Mouse (Mus musculus) layer of hippocampus, adult 2 months (tissue): ENCODE data around the gene Aamdc. TPM values are rescaled to one million over a fixed set of nuclear protein-coding genes. Genes with fewer than 3 reads are reported as not detected.

Experiments
- DNase-seq, 2 experiments: peaks; one replicate each; pipeline ENCODE4 v3.0.0; 2022; ENCODE audit warnings: low spot score in 2 of 2
- H3K27ac ChIP-seq: fragments of 200-600 bp; 2 replicates; pipeline ENCODE4 v1.8.1; 2022
- H3K4me3 ChIP-seq: fragments of 200-600 bp; 2 replicates; pipeline ENCODE4 v1.8.1; 2022; ENCODE audit warnings: mild to moderate bottlenecking
- CTCF ChIP-seq: fragments of 200-600 bp; conservative IDR thresholded peaks from 2 replicates; pipeline ENCODE4 v1.8.1; 2022; ENCODE audit warnings: antibody characterized with exemption, mild to moderate bottlenecking, moderate library complexity
- long read RNA-seq, 2 experiments: library from polyadenylated mRNA; stranded (forward); transcript quantifications; one replicate each; pipeline ENCODE4 v2.0.0; 2021; ENCODE audit warnings: borderline mapping rate in 2 of 2
- total RNA-seq, 2 experiments: library from RNA; stranded (reverse); gene quantifications; 2 replicates each; pipeline ENCODE4 v1.2.3; 2021

Aamdc gene
- total RNA-seq = 10 to 100 TPM; 46.5 to 50.2 TPM
- long read RNA-seq, experiment 1, transcript Aamdc-213 (5 exons, 883 nt) = major isoform, 17 of 38 reads
- long read RNA-seq, experiment 1, transcript Aamdc-206 (4 exons, 789 nt) = minor isoform, 12 of 38 reads
- long read RNA-seq, experiment 1, partial matches to known transcripts = 0 of 38 reads
- long read RNA-seq, experiment 1, other reads (novel, unspliced or antisense) = 5 of 38 reads
- long read RNA-seq, experiment 2, transcript Aamdc-206 (4 exons, 789 nt) = minor isoform, 15 of 48 reads
- long read RNA-seq, experiment 2, transcript Aamdc-213 (5 exons, 883 nt) = major isoform, 18 of 48 reads
- long read RNA-seq, experiment 2, partial matches to known transcripts = 1 of 48 reads
- long read RNA-seq, experiment 2, other reads (novel, unspliced or antisense) = 3 of 48 reads

DNA sequence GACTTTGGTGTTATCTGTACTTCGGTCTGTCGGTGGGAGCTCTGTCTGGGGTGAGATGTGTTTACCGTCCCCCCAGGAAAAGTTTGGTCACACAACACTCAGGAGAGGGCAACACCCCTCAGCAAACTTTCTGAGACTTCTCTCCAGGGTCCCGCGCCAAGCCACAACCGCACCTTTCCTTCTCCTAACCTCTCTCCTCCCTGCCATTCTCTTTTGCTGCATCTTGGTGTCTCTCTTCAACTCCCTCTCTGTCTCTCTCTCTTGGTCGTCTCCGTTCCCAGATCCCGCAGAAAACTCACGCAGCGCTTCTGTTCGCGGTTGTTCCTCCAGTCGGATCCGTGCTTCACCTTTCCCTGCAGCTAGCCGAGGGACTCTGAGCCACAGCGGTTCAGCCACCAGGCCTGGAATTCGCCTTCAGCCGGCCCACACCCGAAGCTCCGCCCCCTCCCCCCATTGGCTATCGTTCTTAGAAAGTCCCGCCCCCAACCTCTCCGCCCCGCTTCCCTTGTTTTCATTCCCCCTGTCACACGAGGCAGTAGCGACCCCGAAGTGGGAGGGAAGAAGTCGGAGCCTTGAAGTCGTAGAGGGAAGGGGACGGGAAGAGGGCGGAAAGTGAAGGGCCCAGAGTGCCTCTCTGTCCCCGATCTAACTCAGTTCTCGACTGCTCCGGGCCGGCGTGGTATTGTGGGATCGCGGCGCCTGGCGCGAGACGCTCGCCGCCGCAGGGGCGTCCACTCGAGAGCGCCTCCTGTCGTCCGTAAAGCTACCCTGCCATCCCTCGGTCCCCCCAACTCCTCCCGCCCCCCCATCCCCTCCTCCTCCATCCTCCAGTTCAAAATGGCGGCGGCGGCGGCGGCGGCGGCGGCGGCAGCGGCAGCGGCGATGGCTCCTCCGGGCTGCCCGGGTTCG is at the start of gene Aamdc, which contains the start of gene Rsf1:
Aamdc (minus strand) TSS at position 431 of the 909 bp plus-strand sequence.
Rsf1 (plus strand) TSS at position 823 of the 909 bp plus-strand sequence.
- DNase-seq = peak; percentile 92 to 97
- TF ChIP-seq CTCF = peak; percentile 86
- Histone ChIP-seq H3K4me3 (peak within 1 kb of the TSS; percentile 98), H3K27ac (peak within 1 kb of the TSS; percentile 100)

DNA sequence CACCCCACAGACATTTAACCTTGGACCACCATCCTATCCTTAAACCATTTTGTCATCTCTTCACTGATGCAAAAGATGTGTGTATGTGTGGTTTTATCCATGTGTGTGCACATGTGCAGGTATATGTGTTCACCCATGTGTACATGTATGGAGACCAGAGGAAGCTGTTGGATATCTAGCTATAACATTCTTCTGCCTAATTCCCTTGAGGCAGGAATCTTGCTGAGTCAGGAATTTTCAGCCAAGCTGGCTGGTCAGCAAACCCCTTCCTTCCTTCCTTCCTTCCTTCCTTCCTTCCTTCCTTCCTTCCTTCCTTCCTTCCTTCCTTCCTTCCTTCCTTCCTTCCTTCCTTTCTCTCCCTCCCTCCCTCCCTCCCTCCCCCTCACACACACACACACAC is 44.1 kb upstream of the Aamdc start:
- Histone ChIP-seq H3K4me3 (no peak overlapping the region), H3K27ac (no peak overlapping the region)
- TF ChIP-seq CTCF = no peak
- DNase-seq = no peak

DNA sequence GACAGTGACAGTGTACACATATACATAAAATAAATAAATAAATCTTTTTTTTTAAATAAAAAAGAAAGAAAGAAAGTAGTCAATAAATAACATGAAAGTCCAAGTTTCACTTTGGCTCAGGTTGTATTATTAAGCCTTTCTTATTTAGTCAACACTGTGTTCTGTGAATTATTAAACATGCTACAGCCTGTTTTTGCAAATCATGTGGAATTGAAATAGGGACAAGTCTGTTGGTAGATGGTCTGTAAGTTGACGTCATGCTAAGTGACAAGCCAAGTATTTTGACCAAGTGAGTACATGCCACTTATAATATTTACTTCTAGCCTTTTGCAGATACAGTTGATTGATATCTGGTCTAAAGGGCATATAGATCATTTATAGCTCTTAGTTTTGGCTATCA is 43.4 kb upstream of the Aamdc start:
- no peak for DNase-seq
- H3K27ac ChIP-seq = no peak overlapping the region
- TF ChIP-seq CTCF = no peak
- H3K4me3 ChIP-seq = no peak overlapping the region

DNA sequence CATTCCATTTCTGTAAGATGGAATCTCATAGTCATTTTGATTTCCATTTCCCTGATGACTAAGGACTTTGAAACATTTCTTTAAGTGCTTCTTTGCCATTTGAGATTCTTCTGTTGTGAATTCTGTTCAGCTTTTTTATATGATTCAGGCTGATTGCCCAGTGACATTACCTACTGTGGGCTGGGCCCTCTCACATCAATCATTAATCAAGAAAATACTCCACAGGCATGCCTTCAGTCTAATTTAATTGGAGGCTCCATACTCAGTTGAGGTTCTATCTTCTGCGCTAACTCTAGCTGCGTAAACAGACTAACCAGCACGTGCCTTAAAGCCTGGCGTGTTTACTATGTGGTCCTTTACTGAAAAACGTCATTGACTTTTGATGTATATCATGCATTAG is 42.0 kb upstream of the Aamdc start:
- DNase-seq = no peak
- Histone ChIP-seq H3K27ac (no peak overlapping the region), H3K4me3 (no peak overlapping the region)
- TF ChIP-seq CTCF = no peak

DNA sequence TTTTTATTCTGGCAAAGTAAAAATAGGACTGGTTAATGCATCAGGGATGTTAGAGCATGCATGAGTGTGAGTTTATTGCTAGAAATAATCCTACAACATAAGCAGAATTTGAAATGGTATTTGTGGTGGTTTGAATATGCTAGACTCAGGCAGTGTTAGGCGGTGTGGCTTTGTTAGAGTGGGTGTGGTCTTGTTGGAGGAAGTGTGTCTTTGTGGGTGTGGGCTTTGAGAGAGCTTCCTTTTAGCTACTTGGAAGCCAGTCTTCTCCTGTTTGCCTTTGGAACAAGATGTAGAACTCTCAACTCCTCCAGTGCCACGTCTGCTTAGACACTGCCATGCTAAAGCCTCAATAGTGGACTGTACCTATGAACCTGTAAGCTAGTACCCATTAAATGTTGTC is 19.3 kb upstream of the Aamdc start:
- no peak for TF ChIP-seq CTCF
- no peak overlapping the region for H3K27ac ChIP-seq
- no peak for DNase-seq
- no peak overlapping the region for H3K4me3 ChIP-seq

DNA sequence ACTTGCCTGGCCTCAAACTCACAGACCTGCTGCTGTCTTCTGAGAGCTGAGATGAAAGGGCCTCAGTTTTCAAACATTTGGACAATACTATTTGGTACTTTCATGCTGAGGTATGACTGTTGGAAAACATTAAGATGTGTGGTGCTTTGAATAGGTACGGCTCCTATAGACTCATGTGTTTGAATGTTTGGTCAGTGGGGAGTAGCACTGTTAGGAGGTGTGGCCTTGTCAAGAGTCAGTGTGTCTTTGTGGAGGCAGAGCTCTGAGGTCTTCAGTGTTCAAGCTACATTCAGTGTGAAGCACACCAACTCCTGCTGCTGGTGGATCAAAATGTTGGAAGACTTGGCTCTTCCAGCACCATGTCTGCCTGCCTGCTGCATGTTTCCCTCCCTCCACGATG is 14.2 kb upstream of the Aamdc start:
- Histone ChIP-seq H3K4me3 (no peak overlapping the region), H3K27ac (no peak overlapping the region)
- DNase-seq = no peak
- no peak for TF ChIP-seq CTCF

DNA sequence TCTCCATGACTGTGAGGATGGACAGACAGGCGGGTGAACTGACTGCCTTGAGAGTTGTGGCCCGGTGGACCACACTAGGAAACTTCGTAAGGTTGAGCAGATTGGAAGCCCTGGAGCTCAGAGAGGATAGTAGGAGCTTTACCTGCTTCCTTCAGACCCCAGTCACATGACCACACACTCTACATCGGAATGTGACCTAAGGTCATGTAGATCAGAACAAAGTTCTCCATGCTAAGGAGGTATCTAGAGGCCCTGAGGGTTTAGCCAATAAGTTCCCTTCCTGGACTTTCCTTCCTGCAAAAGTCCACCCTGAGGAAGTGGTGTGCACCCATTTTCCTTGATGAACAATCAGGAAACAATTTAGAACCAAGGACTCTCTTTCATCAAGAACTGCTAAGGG is 13.1 kb upstream of the Aamdc start:
- TF ChIP-seq CTCF = no peak
- no peak overlapping the region for H3K4me3 ChIP-seq
- no peak for DNase-seq
- H3K27ac ChIP-seq = no peak overlapping the region

DNA sequence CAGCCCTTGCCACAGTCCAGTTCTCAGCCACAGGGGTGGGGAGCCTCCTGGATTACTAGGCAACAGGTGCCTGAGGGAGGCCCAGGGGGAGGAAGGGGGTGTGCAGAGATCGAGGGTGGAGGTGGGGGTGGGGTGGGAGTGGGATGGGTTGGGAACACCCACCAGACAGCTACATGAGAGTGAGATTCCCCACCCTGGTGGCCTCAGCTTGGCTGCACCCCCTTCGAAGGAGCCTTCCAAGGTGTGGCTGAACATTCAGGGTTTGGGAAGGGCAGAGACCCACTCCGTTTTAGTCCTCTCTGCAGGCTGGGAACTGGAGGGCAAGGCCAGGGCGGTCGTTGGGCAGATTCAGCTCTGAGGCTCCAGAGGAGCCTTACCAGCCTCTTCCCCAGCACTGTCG is 12.0 kb upstream of the Aamdc start:
- Histone ChIP-seq H3K27ac (no peak overlapping the region), H3K4me3 (no peak overlapping the region)
- TF ChIP-seq CTCF = no peak
- DNase-seq = no peak

DNA sequence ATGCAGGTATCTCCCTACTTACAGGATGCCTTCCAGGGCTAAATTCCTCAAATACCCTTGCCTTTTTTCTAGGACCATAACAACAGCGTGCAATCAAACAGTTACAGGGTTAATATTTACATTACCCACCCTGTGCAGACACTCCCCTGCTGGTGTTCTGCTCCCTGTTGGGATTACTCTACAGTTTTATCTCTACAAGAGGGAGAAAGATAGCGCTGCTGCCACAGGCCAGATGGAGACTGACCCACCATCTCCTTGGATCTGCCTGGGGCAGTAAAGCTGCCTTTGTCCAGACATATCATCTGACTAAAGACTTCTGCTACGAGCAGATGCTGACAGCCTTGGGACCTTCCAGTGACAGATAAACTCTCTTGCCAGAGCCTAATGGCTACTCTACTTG is 11.2 kb upstream of the Aamdc start:
- DNase-seq = no peak
- no peak for TF ChIP-seq CTCF
- no peak overlapping the region for H3K27ac ChIP-seq
- no peak overlapping the region for H3K4me3 ChIP-seq

DNA sequence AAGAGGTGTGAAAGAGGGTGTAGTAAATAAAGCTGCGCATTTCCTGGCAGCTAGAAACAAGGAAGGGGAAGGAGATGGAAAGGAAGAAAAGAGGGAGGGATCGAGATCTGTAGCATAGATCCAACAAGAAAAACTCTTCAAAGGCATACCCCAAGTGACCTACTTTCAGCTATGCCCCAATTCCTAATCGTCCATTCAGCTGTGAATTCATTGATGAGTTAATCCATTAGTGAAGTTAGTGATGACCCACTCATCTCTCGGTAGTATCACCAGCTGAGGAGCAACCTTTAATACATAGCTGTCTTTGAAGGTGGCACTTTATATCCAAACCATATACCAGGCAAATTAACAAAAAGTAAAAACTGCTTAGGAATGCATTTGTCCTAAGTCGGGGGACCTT is 9.2 kb upstream of the Aamdc start:
- no peak for DNase-seq
- no peak overlapping the region for H3K4me3 ChIP-seq
- H3K27ac ChIP-seq = no peak overlapping the region
- no peak for TF ChIP-seq CTCF

DNA sequence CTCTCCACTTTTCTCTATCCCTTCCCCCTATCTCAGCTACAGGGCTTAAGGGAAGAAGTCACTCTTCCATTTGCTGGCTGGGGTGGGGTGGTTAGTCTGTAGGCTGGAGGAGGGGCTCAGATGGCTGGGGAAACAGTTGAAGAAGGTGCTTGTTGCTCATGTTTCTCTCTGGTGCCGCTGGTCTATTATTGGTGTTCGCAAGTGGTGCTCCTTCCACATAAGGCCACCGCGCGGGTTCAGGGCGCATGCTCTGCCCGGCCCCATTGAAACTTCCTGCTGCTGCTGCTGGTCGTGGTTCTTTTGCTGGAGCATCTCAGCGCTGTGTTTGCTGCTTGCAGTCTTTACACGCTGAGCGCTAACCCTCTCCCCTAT is 1.5 kb upstream of the Aamdc start:
- Histone ChIP-seq H3K4me3 (peak overlapping the region; percentile 98), H3K27ac (peak overlapping the region; percentile 100)
- peak; percentile 59 for TF ChIP-seq CTCF
- DNase-seq = peak; percentile 78 to 89

DNA sequence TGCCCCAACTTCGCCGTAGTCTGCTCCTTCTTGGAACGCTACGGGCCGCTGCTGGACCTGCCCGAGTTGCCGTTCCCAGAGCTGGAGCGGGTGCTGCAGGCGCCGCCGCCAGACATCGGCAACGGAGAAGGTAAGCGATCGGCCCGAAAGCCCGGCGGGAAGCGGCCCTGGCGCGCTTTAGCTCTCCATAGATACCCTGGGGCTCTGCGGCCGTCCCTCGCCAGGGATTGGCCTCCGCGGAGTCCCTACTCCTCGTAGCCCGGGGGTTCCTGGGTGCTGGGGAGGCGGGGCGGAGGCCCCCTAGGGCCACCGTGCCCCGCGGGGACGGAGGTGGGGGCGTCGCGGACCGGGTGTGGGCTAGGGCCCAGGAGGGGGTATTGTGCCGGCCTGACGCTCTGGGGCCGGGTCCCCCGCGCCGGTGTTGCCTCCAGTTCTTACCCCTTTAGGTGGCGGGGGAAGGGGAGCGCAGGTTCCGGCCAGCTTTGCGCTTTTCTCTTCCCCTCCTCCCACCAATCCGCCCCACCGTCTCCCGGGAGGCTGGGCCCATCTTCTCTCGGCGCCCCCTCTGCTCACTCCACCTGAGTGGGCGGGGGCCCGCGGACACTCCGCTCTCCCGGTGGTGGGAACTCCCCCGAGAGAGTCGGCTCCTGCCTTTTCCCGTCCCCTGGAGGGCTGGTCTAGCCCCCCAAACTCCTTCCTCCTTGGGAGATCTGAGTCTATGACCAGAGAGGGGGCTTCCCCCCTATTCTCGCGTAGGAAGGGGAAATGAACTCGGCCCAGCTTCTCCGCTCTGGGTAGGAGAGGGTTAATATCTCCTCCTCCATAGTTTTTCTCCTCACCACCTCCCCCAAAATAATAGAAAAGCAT is 912 bp upstream of the Aamdc start:
- Histone ChIP-seq H3K4me3 (peak overlapping the region; percentile 98), H3K27ac (peak overlapping the region; percentile 100)
- peak; percentile 36 to 38 for DNase-seq
- no peak for TF ChIP-seq CTCF
